In genomic region chr9:87055547-87056235, GRCm38 (mm10) we compare ENCODE assay signal across 14 mouse cellular contexts. TPM values are rescaled to one million over a fixed set of nuclear protein-coding genes. Genes with fewer than 3 reads are reported as not detected.
"Had no signal": no experiment of that assay in that cellular context is flagged by ENCODE, and none has a peak within 500 bp of the region (broad histone marks: within the 10 kb centered on the region; RNA-seq: fewer than 3 reads in every experiment).

No protein-coding gene starts in this region.

- DNase-seq: kidney, adult 18-20 months; kidney, adult 9 months; kidney, postnatal 14 days; kidney, postnatal 4 days; liver, postnatal 0 days; lung, embryonic 14.5 days; lung, postnatal 10 days; lung, postnatal 36 days; retina, postnatal 1 day; thymus, adult 2 months; thymus, postnatal 14 days; thymus, postnatal 4 days had no signal

RNA-seq across cellular contexts. Expression of gene Ripply2, which starts 40.4 kb away (rescaled TPM):
- total RNA-seq: monocyte, adult 5-6 weeks; neutrophil, adult 5-6 weeks had no signal
